Mouse (Mus musculus) heart, adult 2 months (tissue): ENCODE data around the gene Pank4. TPM values are rescaled to one million over a fixed set of nuclear protein-coding genes. Genes with fewer than 3 reads are reported as not detected.

Experiments
- DNase-seq, 2 experiments: peaks; one replicate each; pipeline ENCODE4 v3.0.0; 2021
- H3K27ac ChIP-seq: fragments of 200-600 bp; 2 replicates; pipeline ENCODE4 v1.8.1; 2022
- H3K27me3 ChIP-seq: fragments of 200-500 bp; 2 replicates; pipeline ENCODE4 v1.6.1; 2012; ENCODE audit warnings: mild to moderate bottlenecking, low read length, inconsistent platforms, mixed read lengths; ENCODE audit not compliant: control insufficient read depth, insufficient read depth
- H3K36me3 ChIP-seq: fragments of 200-500 bp; 2 replicates; pipeline ENCODE4 v1.6.1; 2012; ENCODE audit warnings: low read length, inconsistent platforms; ENCODE audit not compliant: control insufficient read depth, insufficient read depth
- H3K4me1 ChIP-seq: fragments of 200-500 bp; 2 replicates; pipeline ENCODE4 v1.6.1; 2011; ENCODE audit warnings: low read length; ENCODE audit not compliant: control insufficient read depth, insufficient read depth
- H3K4me3 ChIP-seq: fragments of 200-600 bp; 2 replicates; pipeline ENCODE4 v1.8.1; 2022
- H3K79me2 ChIP-seq: fragments of 200-500 bp; replicated peaks from 2 replicates; pipeline ENCODE4 v1.6.1; 2012; ENCODE audit warnings: mild to moderate bottlenecking, inconsistent platforms, low read length, moderate library complexity, mixed read lengths; ENCODE audit not compliant: control insufficient read depth, insufficient read depth
- H3K9ac ChIP-seq: fragments of 200-500 bp; 2 replicates; pipeline ENCODE4 v1.6.1; 2012; ENCODE audit warnings: low read depth, mild to moderate bottlenecking, control low read depth, inconsistent platforms, low read length, mixed read lengths
- CTCF ChIP-seq: fragments of 200-600 bp; IDR thresholded peaks from 2 replicates; pipeline ENCODE4 v1.8.1; 2022; ENCODE audit warnings: antibody characterized with exemption, mild to moderate bottlenecking, moderate library complexity
- EP300 ChIP-seq: fragments of 200-500 bp; IDR thresholded peaks from 2 replicates; pipeline ENCODE4 v1.6.1; 2011; ENCODE audit warnings: low read depth, low read length, control low read depth; ENCODE audit not compliant: insufficient read depth
- POLR2A ChIP-seq: fragments of 200-500 bp; IDR thresholded peaks from 2 replicates; pipeline ENCODE4 v1.6.1; 2011; ENCODE audit warnings: mild to moderate bottlenecking, low read depth, low read length, control low read depth; ENCODE audit not compliant: insufficient read depth
- WGBS: fragments of 180-500 bp; shearing (Covaris S2); methylation state at CpG from one replicate; pipeline ENCODE4 v1.1.7; 2018; 5-methylcytosine and 5-hydroxymethylcytosine counted together
- intact Hi-C: fragments of 180-260 bp; cut with DNase I; formaldehyde crosslinking; loops from one replicate; pipeline ENCODE4 v1.15.1; 2025
- polyA plus RNA-seq: library from polyadenylated mRNA; depleted of rRNA; stranded (reverse); fragments of >200 nt; gene quantifications from 2 replicates; pipeline ENCODE4 v1.2.3, GENCODE M21; 2012
- total RNA-seq, 2 experiments: library from RNA; stranded (reverse); gene quantifications; 2 replicates each; pipeline ENCODE4 v1.2.3; 2021

The Pank4 gene
- total and polyA plus RNA-seq, 3 experiments: 40.7 to 59.6 (median 43.9) TPM

- TF ChIP-seq POLR2A (no peak), CTCF (no peak), EP300 (no peak)
- Histone ChIP-seq H3K79me2 (no peaks in the 10 kb centered on the region), H3K27ac (peak overlapping the region; percentile 93), H3K9ac (no peak overlapping the region), H3K4me3 (no peak overlapping the region), H3K36me3 (no peaks in the 10 kb centered on the region), H3K27me3 (no peaks in the 10 kb centered on the region), H3K4me1 (peaks cover 12% of the 10 kb centered on the region)
- peak; percentile 57 to 76 for DNase-seq
- intact Hi-C loops: no loop called here
- WGBS: 67% methylated on average over 12 of the region's 12 CpGs
Measured at GRCm38 (mm10) chr4:154929088-154929660, 34.7 kb upstream of the Pank4 start.

GRCm38 (mm10) chr4:154933306-154933907 is 30.5 kb upstream of the Pank4 start:
- Histone ChIP-seq H3K4me1 (peaks cover 9% of the 10 kb centered on the region), H3K79me2 (no peaks in the 10 kb centered on the region), H3K4me3 (no peak overlapping the region), H3K36me3 (no peaks in the 10 kb centered on the region), H3K9ac (no peak overlapping the region), H3K27me3 (no peaks in the 10 kb centered on the region), H3K27ac (no peak overlapping the region)
- DNase-seq: no peak
- intact Hi-C loops: no loop called here
- TF ChIP-seq EP300: no peak
- 47% methylated on average over 13 of the region's 13 CpGs for WGBS

GRCm38 (mm10) chr4:154934800-154935199 is 29.1 kb upstream of the Pank4 start:
- no peaks in the 10 kb centered on the region for H3K79me2 ChIP-seq
- TF ChIP-seq POLR2A (no peak), CTCF (no peak), EP300 (no peak)
- H3K27ac ChIP-seq: no peak overlapping the region
- no peak overlapping the region for H3K9ac ChIP-seq
- peaks cover 2% of the 10 kb centered on the region; the same call in 1 of the 2 replicates for H3K4me1 ChIP-seq
- no peaks in the 10 kb centered on the region for H3K36me3 ChIP-seq
- no peaks in the 10 kb centered on the region for H3K27me3 ChIP-seq
- H3K4me3 ChIP-seq: no peak overlapping the region
- 82% methylated on average over 2 of the region's 2 CpGs for WGBS
- no peak for DNase-seq
- intact Hi-C loops: no loop called here

- H3K9ac ChIP-seq: no peak overlapping the region
- no peak for DNase-seq
- no peak overlapping the region for H3K27ac ChIP-seq
- H3K27me3 ChIP-seq: no peaks in the 10 kb centered on the region
- WGBS: 86% methylated on average over 7 of the region's 7 CpGs
- H3K36me3 ChIP-seq: no peaks in the 10 kb centered on the region
- no peak for TF ChIP-seq EP300
- TF ChIP-seq POLR2A: no peak
- TF ChIP-seq CTCF: no peak
- H3K4me1 ChIP-seq: 0 out of 2 replicates have a peak, but pooled peaks cover 2% of the 10 kb centered on the region
- H3K79me2 ChIP-seq: no peaks in the 10 kb centered on the region
- H3K4me3 ChIP-seq: no peak overlapping the region
- intact Hi-C loops: no loop called here
Measured at GRCm38 (mm10) chr4:154935788-154936187, 28.1 kb upstream of the Pank4 start.

- Histone ChIP-seq H3K79me2 (no peaks in the 10 kb centered on the region), H3K9ac (no peak overlapping the region), H3K4me3 (no peak overlapping the region), H3K27me3 (no peaks in the 10 kb centered on the region), H3K4me1 (0 out of 2 replicates have a peak, but pooled peaks cover 2% of the 10 kb centered on the region), H3K27ac (no peak overlapping the region), H3K36me3 (no peaks in the 10 kb centered on the region)
- DNase-seq: no peak
- intact Hi-C loops: no loop called here
- 66% methylated on average over 8 of the region's 8 CpGs for WGBS
- TF ChIP-seq CTCF (no peak), POLR2A (no peak), EP300 (no peak)
Measured at GRCm38 (mm10) chr4:154936542-154937255, 27.2 kb upstream of the Pank4 start.

- 82% methylated on average over 1 of the region's 1 CpGs for WGBS
- no peak overlapping the region for H3K4me3 ChIP-seq
- 0 out of 2 replicates have a peak, but pooled peaks cover 2% of the 10 kb centered on the region for H3K4me1 ChIP-seq
- no peaks in the 10 kb centered on the region for H3K79me2 ChIP-seq
- no peak overlapping the region for H3K9ac ChIP-seq
- intact Hi-C loops: no loop called here
- TF ChIP-seq EP300 (no peak), CTCF (no peak), POLR2A (no peak)
- no peak for DNase-seq
- H3K27ac ChIP-seq: no peak overlapping the region
- no peaks in the 10 kb centered on the region for H3K36me3 ChIP-seq
- no peaks in the 10 kb centered on the region for H3K27me3 ChIP-seq
Measured at GRCm38 (mm10) chr4:154937746-154938145, 26.2 kb upstream of the Pank4 start.
